7 mouse cellular contexts compared by ENCODE assay signal in genomic region chr8:94396964-94397657, GRCm38 (mm10). TPM values are rescaled to one million over a fixed set of nuclear protein-coding genes. Genes with fewer than 3 reads are reported as not detected.
A peak's percentile ranks its signal among the peaks of the same experiment; 100 is the strongest.
DNase-seq lines count a peak whose midpoint lies in the region; ATAC-seq and TF ChIP-seq lines count a peak whose summit lies in the region.

No protein-coding gene starts in this region.

- TF ChIP-seq EP300 in CH12.LX (IDR thresholded peaks at IDR 0.05; ENCODE audit: low read length), result no peak

- peaks cover 6% of the 10 kb centered on the region; the same call in 1 of the 2 replicates for H3K79me2 ChIP-seq in CH12.LX (replicated peaks; ENCODE audit: control insufficient read depth, extremely low read depth, insufficient read depth, poor library complexity, severe bottlenecking)

- no peak for TF ChIP-seq POLR2A in CH12.LX (IDR thresholded peaks at IDR 0.05; ENCODE audit: low read depth, low read length)
- no peak for TF ChIP-seq POLR2A in kidney, adult 2 months (IDR thresholded peaks at IDR 0.05; ENCODE audit: low read depth, low read length)

- no peak overlapping the region for H3K9ac ChIP-seq in CH12.LX (ENCODE audit: insufficient read depth, low read depth)
- no peak overlapping the region for H3K9ac ChIP-seq in liver, embryonic 12.5 days
- no peak overlapping the region for H3K9ac ChIP-seq in neural tube, embryonic 14.5 days (replicated peaks; ENCODE audit: low read depth, low read length)

- H3K4me1 ChIP-seq in CH12.LX (ENCODE audit: control insufficient read depth in 1 of 2, insufficient read depth in 2 of 2), result peaks cover 0 to 44% of the 10 kb centered on the region in 2 experiments; a peak in 2 of 4 replicates
- H3K4me1 ChIP-seq in kidney, adult 2 months (ENCODE audit: control insufficient read depth, insufficient read depth, low read length), result peaks cover 3% of the 10 kb centered on the region; the same call in 1 of the 2 replicates
- no peaks in the 10 kb centered on the region for H3K4me1 ChIP-seq in liver, embryonic 12.5 days
- no peaks in the 10 kb centered on the region for H3K4me1 ChIP-seq in neural tube, embryonic 14.5 days (ENCODE audit: control insufficient read depth, insufficient read depth, low read length)

- H3K27ac ChIP-seq in CH12.LX (ENCODE audit: insufficient read depth, low read depth), result no peak overlapping the region
- H3K27ac ChIP-seq in kidney, adult 2 months (ENCODE audit: insufficient read depth, low read depth, low read length), result no peak overlapping the region
- no peak overlapping the region for H3K27ac ChIP-seq in liver, embryonic 12.5 days
- H3K27ac ChIP-seq in neural tube, embryonic 14.5 days (ENCODE audit: low read depth, low read length), result no peak overlapping the region

- no peaks in the 10 kb centered on the region for H3K27me3 ChIP-seq in CH12.LX (replicated peaks)
- H3K27me3 ChIP-seq in kidney, adult 2 months (replicated peaks; ENCODE audit: control insufficient read depth, insufficient read depth, low read length), result no peaks in the 10 kb centered on the region
- no peaks in the 10 kb centered on the region for H3K27me3 ChIP-seq in liver, embryonic 12.5 days (replicated peaks)
- no peaks in the 10 kb centered on the region for H3K27me3 ChIP-seq in neural tube, embryonic 14.5 days (ENCODE audit: control insufficient read depth, insufficient read depth, low read length)

- H3K9me3 ChIP-seq in CH12.LX (replicated peaks; ENCODE audit: low read length), result no peaks in the 10 kb centered on the region
- H3K9me3 ChIP-seq in liver, embryonic 12.5 days (replicated peaks), result no peaks in the 10 kb centered on the region
- no peaks in the 10 kb centered on the region for H3K9me3 ChIP-seq in neural tube, embryonic 14.5 days (ENCODE audit: control insufficient read depth, low read length)

- peak; percentile 35 for ATAC-seq in liver, embryonic 12.5 days
- peak; percentile 38; the same call in 1 of the 2 replicates for ATAC-seq in neural tube, embryonic 14.5 days (ENCODE audit: low read depth)

- WGBS in kidney, adult 2 months, result 50% methylated on average over 11 of the region's 11 CpGs
- WGBS in liver, embryonic 12.5 days (ENCODE audit: insufficient replicate concordance), result 58% methylated on average over 11 of the region's 11 CpGs
- WGBS in neural tube, embryonic 14.5 days, result 71% methylated on average over 11 of the region's 11 CpGs

- H3K36me3 ChIP-seq in CH12.LX (replicated peaks in 1 of 2; ENCODE audit: control insufficient read depth in 1 of 2, insufficient read depth in 1 of 2, low read length in 1 of 2), result peaks cover 69 to 93% of the 10 kb centered on the region in 2 experiments
- peaks cover 22% of the 10 kb centered on the region for H3K36me3 ChIP-seq in kidney, adult 2 months (ENCODE audit: control insufficient read depth, insufficient read depth, low read length)
- peaks cover 61% of the 10 kb centered on the region for H3K36me3 ChIP-seq in liver, embryonic 12.5 days
- peaks cover 32% of the 10 kb centered on the region for H3K36me3 ChIP-seq in neural tube, embryonic 14.5 days (ENCODE audit: control insufficient read depth, insufficient read depth, low read length)

- H3K4me2 ChIP-seq in CH12.LX (ENCODE audit: insufficient read depth, low read depth, poor library complexity, severe bottlenecking), result no peak overlapping the region
- no peak overlapping the region for H3K4me2 ChIP-seq in liver, embryonic 12.5 days
- H3K4me2 ChIP-seq in neural tube, embryonic 14.5 days (ENCODE audit: low read depth, low read length), result no peak overlapping the region

- in situ Hi-C loops in CH12.LX (cut with MboI; ENCODE audit: low pct_ligation_motif_present, low pct_unique_long_range_greater_than_20kb, low sequenced_read_pairs), result no loop called here

- DNase-seq in B cell, adult 2 months, result peak; percentile 66 to 69
- peak; percentile 58 for DNase-seq in CH12.LX (ENCODE audit: extremely low read depth)
- peak; percentile 43 to 50 for DNase-seq in cerebellum, adult 18-20 months
- DNase-seq in gastrocnemius, postnatal 25 days, result peak; percentile 46
- peak; percentile 74 for DNase-seq in kidney, adult 2 months

- no peak overlapping the region for H3K4me3 ChIP-seq in CH12.LX (replicated peaks in 1 of 3; ENCODE audit: low read depth in 2 of 3, low read length in 2 of 3, poor library complexity in 1 of 3)
- no peak overlapping the region for H3K4me3 ChIP-seq in kidney, adult 2 months (ENCODE audit: insufficient read depth, low read depth, low read length)
- no peak overlapping the region for H3K4me3 ChIP-seq in liver, embryonic 12.5 days
- no peak overlapping the region for H3K4me3 ChIP-seq in neural tube, embryonic 14.5 days (ENCODE audit: low read depth, low read length)

- peak; percentile 69 for TF ChIP-seq RAD21 in CH12.LX (IDR thresholded peaks at IDR 0.05; ENCODE audit: low read depth, low read length)

- dilution Hi-C loops in CH12.LX (cut with MboI; ENCODE audit: extremely low pct_ligation_motif_present, extremely low pct_unique_long_range_greater_than_20kb, low sequenced_read_pairs), result no loop called here

- peak; percentile 7 to 90; a peak in 2 of 4 replicates for TF ChIP-seq CTCF in CH12.LX (conservative IDR thresholded peaks at IDR 0.05 in 1 of 2, IDR thresholded peaks at IDR 0.05 in 1 of 2; ENCODE audit: low read depth in 2 of 2, low read length in 2 of 2)
- peak; percentile 93 for TF ChIP-seq CTCF in kidney, adult 2 months (conservative IDR thresholded peaks at IDR 0.05; ENCODE audit: insufficient read depth, insufficient read length, low read depth, low read length)

TF ChIP-seq in CH12.LX, 34 proteins besides CTCF, POLR2A, EP300 and RAD21:
- peak; percentile 95 for TF ChIP-seq SMC3 (IDR thresholded peaks at IDR 0.05; ENCODE audit: low read depth, low read length)
- no peak for TF ChIP-seq TCF12 (IDR thresholded peaks at IDR 0.05; ENCODE audit: low read depth, low read length)
- TF ChIP-seq IRF4 (IDR thresholded peaks at IDR 0.05; ENCODE audit: low read depth, low read length), result peak; percentile 43; the same call in 1 of the 2 replicates
- no peak for TF ChIP-seq MAZ (IDR thresholded peaks at IDR 0.05; ENCODE audit: low read depth, low read length)
- peak; percentile 68 for TF ChIP-seq ZC3H11A (IDR thresholded peaks at IDR 0.05; ENCODE audit: low read depth, low read length)
TF ChIP-seq in CH12.LX: peak in this region for 3.

RNA-seq across cellular contexts. Expression of gene Herpud1, which starts 10.9 kb away (rescaled TPM):
- total RNA-seq in CH12.LX (2012; rRNA removed) (172 and 206 TPM in 2 replicates), CH12.LX (2014; rRNA removed) (243 and 257 TPM in 2 replicates)
- polyA plus RNA-seq in CH12.LX (2012; ENCODE audit: insufficient read length, low read depth), result 116 and 124 TPM in 2 replicates
- 10 to 100 TPM; 78.0 to 80.1 TPM for total RNA-seq in gastrocnemius, postnatal 25 days (2021)
- 417 and 537 TPM in 2 replicates for polyA plus RNA-seq in kidney, adult 2 months (2012; rRNA removed)
- 76.5 and 84.4 TPM in 2 replicates for polyA plus RNA-seq in liver, embryonic 12.5 days (2016; fragmentation: Nextera tagmentation; extraction: Ambion mirVana)
- polyA plus RNA-seq in neural tube, embryonic 14.5 days (2014; fragmentation: Nextera tagmentation; extraction: Ambion mirVana), result 69.0 and 71.8 TPM in 2 replicates

RNA-seq across cellular contexts. Expression of gene Nlrc5, which starts 37.0 kb away (rescaled TPM):
- total RNA-seq in CH12.LX (2012; rRNA removed), result 58.6 and 73.0 TPM in 2 replicates
- 58.1 and 60.2 TPM in 2 replicates for total RNA-seq in CH12.LX (2014; rRNA removed)
- polyA plus RNA-seq in CH12.LX (2012; ENCODE audit: insufficient read length, low read depth), result 72.5 and 75.2 TPM in 2 replicates
- total RNA-seq in gastrocnemius, postnatal 25 days (2021), result 1 to 10 TPM in 1 of 2 experiments, under 1 TPM in 1; 0.20 to 1.3 TPM
- polyA plus RNA-seq in kidney, adult 2 months (2012; rRNA removed), result 4.0 and 6.6 TPM in 2 replicates
- polyA plus RNA-seq in liver, embryonic 12.5 days (2016; fragmentation: Nextera tagmentation; extraction: Ambion mirVana), result 0.08 and 0.12 TPM in 2 replicates
- polyA plus RNA-seq in neural tube, embryonic 14.5 days (2014; fragmentation: Nextera tagmentation; extraction: Ambion mirVana), result 0.13 and 0.37 TPM in 2 replicates
